In the genomic region with DNA sequence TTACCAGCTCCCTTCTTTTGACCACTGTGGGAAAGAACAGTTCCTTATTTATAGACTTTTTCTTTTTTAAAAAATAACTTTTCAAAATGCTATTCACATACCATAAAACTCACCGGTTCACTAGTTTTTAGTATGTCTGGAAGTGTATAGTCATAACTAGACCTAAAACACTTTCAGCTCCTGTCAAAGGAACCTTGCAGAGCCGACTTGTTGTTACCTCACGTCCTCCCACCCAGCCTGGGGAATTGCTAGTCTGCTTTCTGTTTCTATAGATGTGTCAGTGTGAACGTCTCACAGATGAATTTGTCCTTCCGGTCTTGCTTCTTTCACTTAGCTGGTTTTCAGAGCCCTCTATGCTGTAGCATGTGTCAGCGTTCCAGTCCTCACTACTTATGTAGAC, we compare ENCODE assay signal across 18 mouse cellular contexts.
"Had no signal": no experiment of that assay in that cellular context is flagged by ENCODE, and none has a peak within 500 bp of the region (broad histone marks: within the 10 kb centered on the region; RNA-seq: fewer than 3 reads in every experiment).

No protein-coding gene starts in this region.

- H3K9me3 ChIP-seq: midbrain, embryonic 10.5 days; midbrain, embryonic 12.5 days; neural tube, embryonic 13.5 days; neural tube, embryonic 15.5 days; stomach, embryonic 15.5 days had no signal

- DNase-seq: lung, adult 18-20 months; lung, embryonic 14.5 days; lung, postnatal 10 days; lung, postnatal 4 days; midbrain, embryonic 14.5 days; retina, postnatal 1 day; right cerebral cortex, adult 18-20 months; right cerebral cortex, postnatal 25 days; thymus, postnatal 14 days; thymus, postnatal 36 days had no signal

- H3K36me3 ChIP-seq: midbrain, embryonic 10.5 days; midbrain, embryonic 12.5 days; neural tube, embryonic 13.5 days; neural tube, embryonic 15.5 days; stomach, embryonic 15.5 days had no signal

- ATAC-seq: midbrain, embryonic 16.5 days had no signal

- H3K27me3 ChIP-seq: midbrain, embryonic 12.5 days; neural tube, embryonic 13.5 days; neural tube, embryonic 15.5 days; stomach, embryonic 15.5 days had no signal

- H3K4me1 ChIP-seq: midbrain, embryonic 10.5 days; midbrain, embryonic 12.5 days; neural tube, embryonic 13.5 days; neural tube, embryonic 15.5 days; stomach, embryonic 15.5 days had no signal

- H3K27ac ChIP-seq: midbrain, embryonic 10.5 days; midbrain, embryonic 12.5 days; neural tube, embryonic 13.5 days; neural tube, embryonic 15.5 days; stomach, embryonic 15.5 days; stomach, postnatal 0 days had no signal

- H3K4me3 ChIP-seq: midbrain, embryonic 10.5 days; midbrain, embryonic 12.5 days; myocyte; neural tube, embryonic 13.5 days; neural tube, embryonic 15.5 days; stomach, embryonic 15.5 days had no signal
